Mouse (Mus musculus): ENCODE results near the gene Arl2bp. TPM values are rescaled to one million over a fixed set of nuclear protein-coding genes. Genes with fewer than 3 reads are reported as not detected.

Gene Arl2bp
- total and polyA plus RNA-seq, 2 experiments from 2014 or later = 136 to 183 TPM

GRCm38 (mm10) chr8:94702844-94703813 is 36.7 kb downstream of the Arl2bp start:
- Histone ChIP-seq H3K4me2 (ENCODE audit: low read depth) (peak overlapping the region; percentile 54), H3K27ac (ENCODE audit: low read depth, low read length) (peak overlapping the region; percentile 77), H3K27me3 (ENCODE audit: insufficient read depth, low read length) (no peaks in the 10 kb centered on the region), H3K4me1 (ENCODE audit: insufficient read depth) (peaks cover 4% of the 10 kb centered on the region; the same call in 1 of the 2 replicates), H3K9ac (peak overlapping the region; percentile 40), H3K4me3 (ENCODE audit: low read depth, low read length) (peak overlapping the region; percentile 52), H3K9me3 (ENCODE audit: low read length) (no peaks in the 10 kb centered on the region), H3K36me3 (ENCODE audit: insufficient read depth) (no peaks in the 10 kb centered on the region)
- peak; percentile 69 for ATAC-seq
- TF ChIP-seq CTCF (IDR thresholded peaks at IDR 0.05; ENCODE audit: low read depth) = peak; percentile 88
- DNase-seq = peak; percentile 86
- under 1% methylated on average over 35 of the region's 35 CpGs for WGBS

GRCm38 (mm10) chr8:94703972-94704668 is 37.7 kb downstream of the Arl2bp start:
- H3K4me2 ChIP-seq (ENCODE audit: low read depth) = peak overlapping the region; percentile 54
- H3K27me3 ChIP-seq (ENCODE audit: insufficient read depth, low read length) = no peaks in the 10 kb centered on the region
- H3K9ac ChIP-seq = peak overlapping the region; percentile 53
- peak overlapping the region; percentile 80 for H3K27ac ChIP-seq (ENCODE audit: low read depth, low read length)
- peaks cover 4% of the 10 kb centered on the region; the same call in 1 of the 2 replicates for H3K4me1 ChIP-seq (ENCODE audit: insufficient read depth)
- H3K9me3 ChIP-seq (ENCODE audit: low read length) = no peaks in the 10 kb centered on the region
- peak; percentile 100 for DNase-seq
- peak overlapping the region; percentile 52 for H3K4me3 ChIP-seq (ENCODE audit: low read depth, low read length)
- peak; percentile 89 for ATAC-seq
- peak; percentile 92 for TF ChIP-seq CTCF (IDR thresholded peaks at IDR 0.05; ENCODE audit: low read depth)
- H3K36me3 ChIP-seq (ENCODE audit: insufficient read depth) = no peaks in the 10 kb centered on the region
- WGBS = 1% methylated on average over 35 of the region's 35 CpGs

GRCm38 (mm10) chr8:94704669-94704984 is 38.2 kb downstream of the Arl2bp start:
- H3K27me3 ChIP-seq (ENCODE audit: insufficient read depth, low read length) = no peaks in the 10 kb centered on the region
- H3K36me3 ChIP-seq (ENCODE audit: insufficient read depth) = no peaks in the 10 kb centered on the region
- ATAC-seq (no peak), DNase-seq (no peak)
- no peaks in the 10 kb centered on the region for H3K9me3 ChIP-seq (ENCODE audit: low read length)
- no peak for TF ChIP-seq CTCF (IDR thresholded peaks at IDR 0.05; ENCODE audit: low read depth)
- H3K9ac ChIP-seq = peak overlapping the region; percentile 53
- peak overlapping the region; percentile 80 for H3K27ac ChIP-seq (ENCODE audit: low read depth, low read length)
- H3K4me2 ChIP-seq (ENCODE audit: low read depth) = peak overlapping the region; percentile 54
- H3K4me1 ChIP-seq (ENCODE audit: insufficient read depth) = peaks cover 4% of the 10 kb centered on the region; the same call in 1 of the 2 replicates
- 10% methylated on average over 9 of the region's 9 CpGs for WGBS
- H3K4me3 ChIP-seq (ENCODE audit: low read depth, low read length) = peak overlapping the region; percentile 52

- WGBS = 84% methylated on average over 10 of the region's 10 CpGs
- no peak for DNase-seq
- H3K27ac ChIP-seq (ENCODE audit: low read depth, low read length) = no peak overlapping the region
- H3K4me1 ChIP-seq (ENCODE audit: insufficient read depth) = peaks cover 4% of the 10 kb centered on the region; the same call in 1 of the 2 replicates
- no peak overlapping the region for H3K9ac ChIP-seq
- no peak for ATAC-seq
- H3K36me3 ChIP-seq (ENCODE audit: insufficient read depth) = no peaks in the 10 kb centered on the region
- H3K4me2 ChIP-seq (ENCODE audit: low read depth) = no peak overlapping the region
- no peaks in the 10 kb centered on the region for H3K9me3 ChIP-seq (ENCODE audit: low read length)
- TF ChIP-seq CTCF (IDR thresholded peaks at IDR 0.05; ENCODE audit: low read depth) = no peak
- H3K27me3 ChIP-seq (ENCODE audit: insufficient read depth, low read length) = no peaks in the 10 kb centered on the region
- no peak overlapping the region for H3K4me3 ChIP-seq (ENCODE audit: low read depth, low read length)
These were observed 39.3 kb downstream of the Arl2bp start for GRCm38 (mm10) chr8:94705581-94706245.

- Histone ChIP-seq H3K9me3 (ENCODE audit: low read length) (no peaks in the 10 kb centered on the region), H3K27ac (ENCODE audit: low read depth, low read length) (no peak overlapping the region), H3K9ac (no peak overlapping the region), H3K27me3 (ENCODE audit: insufficient read depth, low read length) (no peaks in the 10 kb centered on the region), H3K4me1 (ENCODE audit: insufficient read depth) (peaks cover 4% of the 10 kb centered on the region; the same call in 1 of the 2 replicates), H3K4me2 (ENCODE audit: low read depth) (no peak overlapping the region), H3K36me3 (ENCODE audit: insufficient read depth) (no peaks in the 10 kb centered on the region), H3K4me3 (ENCODE audit: low read depth, low read length) (no peak overlapping the region)
- DNase-seq (no peak), ATAC-seq (no peak)
- 77% methylated on average over 9 of the region's 9 CpGs for WGBS
- TF ChIP-seq CTCF (IDR thresholded peaks at IDR 0.05; ENCODE audit: low read depth) = no peak
These were observed 40.5 kb downstream of the Arl2bp start for GRCm38 (mm10) chr8:94706732-94707395.

GRCm38 (mm10) chr8:94710336-94710735 is 43.9 kb downstream of the Arl2bp start:
- no peaks in the 10 kb centered on the region for H3K27me3 ChIP-seq (ENCODE audit: insufficient read depth, low read length)
- no peak for DNase-seq
- H3K36me3 ChIP-seq (ENCODE audit: insufficient read depth) = no peaks in the 10 kb centered on the region
- 50% methylated on average over 8 of the region's 8 CpGs for WGBS
- H3K4me3 ChIP-seq (ENCODE audit: low read depth, low read length) = no peak overlapping the region
- H3K27ac ChIP-seq (ENCODE audit: low read depth, low read length) = no peak overlapping the region
- H3K4me1 ChIP-seq (ENCODE audit: insufficient read depth) = peaks cover 4% of the 10 kb centered on the region; the same call in 1 of the 2 replicates
- H3K4me2 ChIP-seq (ENCODE audit: low read depth) = no peak overlapping the region
- no peak overlapping the region for H3K9ac ChIP-seq
- ATAC-seq = no peak
- TF ChIP-seq CTCF (IDR thresholded peaks at IDR 0.05; ENCODE audit: low read depth) = no peak
- no peaks in the 10 kb centered on the region for H3K9me3 ChIP-seq (ENCODE audit: low read length)
